Mouse (Mus musculus) neural tube, embryonic 14.5 days (tissue): ENCODE results near the gene Sfmbt1. TPM values are rescaled to one million over a fixed set of nuclear protein-coding genes. Genes with fewer than 3 reads are reported as not detected.
"Not testable (repeated sequence)": the region's sequence is repeated elsewhere in the genome, so short reads cannot be mapped to it uniquely, and the experiment has no call there.

ENCODE experiments used
- ATAC-seq: fragments of 200-750 bp; cut with Nextera tagmentation; 2 replicates; pipeline ENCODE4 v1.8.0; 2017; ENCODE audit warnings: low read depth, mild to moderate bottlenecking, moderate TSS enrichment, moderate library complexity
- H3K27ac ChIP-seq: fragments of 300-500 bp; sonication (generic); 2 replicates; pipeline ENCODE4 v1.5.1; 2014; ENCODE audit warnings: low read depth, mild to moderate bottlenecking, control low read depth, low read length, moderate library complexity, mixed read lengths
- H3K27me3 ChIP-seq: fragments of 300-500 bp; sonication (generic); 2 replicates; pipeline ENCODE4 v1.6.1; 2014; ENCODE audit warnings: low read length; ENCODE audit not compliant: control insufficient read depth, insufficient read depth
- H3K36me3 ChIP-seq: fragments of 300-500 bp; sonication (generic); 2 replicates; pipeline ENCODE4 v1.6.1; 2014; ENCODE audit warnings: low read length, mixed read lengths; ENCODE audit not compliant: control insufficient read depth, insufficient read depth
- H3K4me1 ChIP-seq: fragments of 300-500 bp; sonication (generic); 2 replicates; pipeline ENCODE4 v1.6.1; 2014; ENCODE audit warnings: low read length; ENCODE audit not compliant: control insufficient read depth, insufficient read depth
- H3K4me2 ChIP-seq: fragments of 300-500 bp; sonication (generic); 2 replicates; pipeline ENCODE4 v1.6.1; 2014; ENCODE audit warnings: mild to moderate bottlenecking, low read depth, low read length, control low read depth
- H3K4me3 ChIP-seq: fragments of 300-500 bp; sonication (generic); 2 replicates; pipeline ENCODE4 v1.5.1; 2014; ENCODE audit warnings: low read depth, low read length, control low read depth, mixed read lengths
- H3K9ac ChIP-seq: fragments of 300-500 bp; sonication (generic); replicated peaks from 2 replicates; pipeline ENCODE4 v1.6.1; 2014; ENCODE audit warnings: low read depth, mild to moderate bottlenecking, control low read depth, low read length, mixed read lengths
- H3K9me3 ChIP-seq: fragments of 300-500 bp; sonication (generic); 2 replicates; pipeline ENCODE4 v1.6.1; 2016; ENCODE audit warnings: low read length; ENCODE audit not compliant: control insufficient read depth
- WGBS: fragments of 180-500 bp; shearing (Covaris S2); extraction: QIAGEN DNeasy Blood & Tissue Kit; methylation state at CpG from one replicate; pipeline ENCODE4 v1.1.7; 2014; 5-methylcytosine and 5-hydroxymethylcytosine counted together
- polyA plus RNA-seq: library from polyadenylated mRNA; unstranded; fragments of >200 nt; fragmentation: Nextera tagmentation; extraction: Ambion mirVana; gene quantifications from 2 replicates; pipeline ENCODE4 v1.2.1, GENCODE M21; 2014

Gene Sfmbt1
- polyA plus RNA-seq, 1 experiment from 2014 or later = 22.1 TPM

DNA sequence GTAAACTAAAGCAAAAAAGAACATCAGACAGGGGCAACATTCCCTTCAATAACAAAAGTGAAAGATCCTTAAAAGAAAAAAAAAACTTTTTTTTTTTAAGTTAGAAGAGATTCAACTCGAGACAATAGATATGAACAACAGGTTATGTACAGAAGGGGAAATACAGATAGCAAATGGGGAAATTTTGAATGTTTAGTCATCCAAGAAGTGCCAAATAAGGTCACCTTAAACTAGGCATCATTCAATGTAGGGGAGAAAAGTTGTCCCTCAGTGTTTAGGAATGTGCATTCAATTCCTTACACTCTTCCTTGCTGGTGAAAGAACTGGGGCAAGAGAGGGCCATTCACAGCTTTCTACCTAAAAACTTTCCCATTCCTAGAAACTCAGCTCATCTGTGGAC lies 880 bp upstream of the Sfmbt1 start:
- no peak overlapping the region for H3K4me2 ChIP-seq
- peaks cover 7% of the 10 kb centered on the region; the same call in 1 of the 2 replicates for H3K4me1 ChIP-seq
- no peak overlapping the region for H3K27ac ChIP-seq
- H3K27me3 ChIP-seq = peaks cover 2% of the 10 kb centered on the region; the same call in 1 of the 2 replicates
- no peak overlapping the region for H3K9ac ChIP-seq
- H3K36me3 ChIP-seq = no peaks in the 10 kb centered on the region
- ATAC-seq = no peak
- H3K9me3 ChIP-seq = no peaks in the 10 kb centered on the region
- H3K4me3 ChIP-seq = no peak overlapping the region
- WGBS = 87% methylated on average over 1 of the region's 1 CpGs

GRCm38 (mm10) chr14:30715618-30716050 lies 985 bp downstream of the Sfmbt1 start:
- no peaks in the 10 kb centered on the region for H3K9me3 ChIP-seq
- H3K4me3 ChIP-seq = peak overlapping the region; percentile 92
- peak overlapping the region; percentile 93 for H3K27ac ChIP-seq
- H3K27me3 ChIP-seq = peaks cover 2% of the 10 kb centered on the region; the same call in 1 of the 2 replicates
- peak; percentile 89 for ATAC-seq
- H3K4me2 ChIP-seq = peak overlapping the region; percentile 79
- H3K9ac ChIP-seq = peak overlapping the region; percentile 81
- H3K4me1 ChIP-seq = peaks cover 7% of the 10 kb centered on the region; the same call in 1 of the 2 replicates
- WGBS = under 1% methylated on average over 51 of the region's 68 CpGs
- no peaks in the 10 kb centered on the region for H3K36me3 ChIP-seq

- peak overlapping the region; percentile 79 for H3K4me2 ChIP-seq
- no peaks in the 10 kb centered on the region for H3K36me3 ChIP-seq
- no peaks in the 10 kb centered on the region for H3K9me3 ChIP-seq
- under 1% methylated on average over 65 of the region's 106 CpGs for WGBS
- H3K9ac ChIP-seq = peak overlapping the region; percentile 81
- peaks cover 7% of the 10 kb centered on the region; the same call in 1 of the 2 replicates for H3K4me1 ChIP-seq
- peak; percentile 64 for ATAC-seq
- H3K27ac ChIP-seq = peak overlapping the region; percentile 93
- H3K4me3 ChIP-seq = peak overlapping the region; percentile 92
- H3K27me3 ChIP-seq = peaks cover 2% of the 10 kb centered on the region; the same call in 1 of the 2 replicates
Observed at GRCm38 (mm10) chr14:30716051-30716952, 1.7 kb downstream of the Sfmbt1 start.

GRCm38 (mm10) chr14:30716953-30717285 lies 2.3 kb downstream of the Sfmbt1 start:
- Histone ChIP-seq H3K9ac (peak overlapping the region; percentile 81), H3K4me2 (peak overlapping the region; percentile 79), H3K4me3 (peak overlapping the region; percentile 92), H3K4me1 (peaks cover 7% of the 10 kb centered on the region; the same call in 1 of the 2 replicates), H3K36me3 (no peaks in the 10 kb centered on the region), H3K9me3 (no peaks in the 10 kb centered on the region), H3K27me3 (peaks cover 2% of the 10 kb centered on the region; the same call in 1 of the 2 replicates), H3K27ac (no peak overlapping the region)
- ATAC-seq = no peak
- 4% methylated on average over 7 of the region's 7 CpGs for WGBS

- H3K4me2 ChIP-seq, H3K4me3 ChIP-seq, ATAC-seq, H3K27ac ChIP-seq, H3K4me1 ChIP-seq, H3K36me3 ChIP-seq, H3K9me3 ChIP-seq, H3K27me3 ChIP-seq, H3K9ac ChIP-seq: not testable (repeated sequence)
- WGBS = 96% methylated on average over 1 of the region's 1 CpGs
Observed at GRCm38 (mm10) chr14:30718696-30719095, 4.0 kb downstream of the Sfmbt1 start.

- 85% methylated on average over 1 of the region's 1 CpGs for WGBS
- no peak overlapping the region for H3K27ac ChIP-seq
- H3K4me1 ChIP-seq = peaks cover 7% of the 10 kb centered on the region; the same call in 1 of the 2 replicates
- H3K27me3 ChIP-seq = peaks cover 2% of the 10 kb centered on the region; the same call in 1 of the 2 replicates
- no peak overlapping the region for H3K9ac ChIP-seq
- ATAC-seq = no peak
- H3K9me3 ChIP-seq = no peaks in the 10 kb centered on the region
- no peaks in the 10 kb centered on the region for H3K36me3 ChIP-seq
- H3K4me3 ChIP-seq = no peak overlapping the region
- H3K4me2 ChIP-seq = no peak overlapping the region
Observed at GRCm38 (mm10) chr14:30719514-30719913, 4.9 kb downstream of the Sfmbt1 start.

GRCm38 (mm10) chr14:30721850-30722249 lies 7.2 kb downstream of the Sfmbt1 start:
- ATAC-seq = no peak
- 95% methylated on average over 1 of the region's 1 CpGs for WGBS
- no peaks in the 10 kb centered on the region for H3K27me3 ChIP-seq
- H3K9me3 ChIP-seq = no peaks in the 10 kb centered on the region
- no peak overlapping the region for H3K4me2 ChIP-seq
- peaks cover 6% of the 10 kb centered on the region; the same call in 1 of the 2 replicates for H3K4me1 ChIP-seq
- H3K9ac ChIP-seq = no peak overlapping the region
- no peak overlapping the region for H3K4me3 ChIP-seq
- no peak overlapping the region for H3K27ac ChIP-seq
- no peaks in the 10 kb centered on the region for H3K36me3 ChIP-seq

- no peak overlapping the region for H3K27ac ChIP-seq
- ATAC-seq = no peak
- H3K9ac ChIP-seq = no peak overlapping the region
- H3K4me2 ChIP-seq = no peak overlapping the region
- no peak overlapping the region for H3K4me3 ChIP-seq
- no peaks in the 10 kb centered on the region for H3K9me3 ChIP-seq
- no peaks in the 10 kb centered on the region for H3K36me3 ChIP-seq
- WGBS = 86% methylated on average over 5 of the region's 5 CpGs
- H3K27me3 ChIP-seq = no peaks in the 10 kb centered on the region
- peaks cover 3% of the 10 kb centered on the region; the same call in 1 of the 2 replicates for H3K4me1 ChIP-seq
Observed at GRCm38 (mm10) chr14:30722406-30722805, 7.8 kb downstream of the Sfmbt1 start.

DNA sequence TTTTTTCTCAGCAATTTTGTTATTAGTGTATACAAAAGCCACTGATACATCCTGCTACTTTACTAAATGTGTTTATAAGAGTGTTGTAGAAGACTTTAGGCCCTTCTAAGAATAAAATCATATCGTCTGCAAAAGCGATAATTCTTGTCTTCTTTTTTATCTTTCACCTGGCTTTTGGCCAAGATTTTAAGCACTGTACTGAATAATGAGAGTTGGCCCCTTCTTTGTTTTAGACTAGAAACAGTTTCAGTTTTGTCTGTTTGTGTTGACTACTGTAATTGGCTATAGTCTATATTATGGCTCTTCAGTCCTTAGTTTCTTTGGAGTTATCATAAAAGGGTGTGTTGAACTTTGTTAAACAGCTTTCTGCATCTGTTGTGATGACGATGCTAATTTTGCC lies 17.2 kb downstream of the Sfmbt1 start:
- H3K4me1 ChIP-seq = no peaks in the 10 kb centered on the region
- no peak for ATAC-seq
- no peaks in the 10 kb centered on the region for H3K9me3 ChIP-seq
- no peak overlapping the region for H3K4me3 ChIP-seq
- no peak overlapping the region for H3K27ac ChIP-seq
- no peak overlapping the region for H3K4me2 ChIP-seq
- 86% methylated on average over 3 of the region's 3 CpGs for WGBS
- H3K9ac ChIP-seq = no peak overlapping the region
- no peaks in the 10 kb centered on the region for H3K27me3 ChIP-seq
- no peaks in the 10 kb centered on the region for H3K36me3 ChIP-seq
